Mouse (Mus musculus): ENCODE data around the gene Anapc11. TPM values are rescaled to one million over a fixed set of nuclear protein-coding genes. Genes with fewer than 3 reads are reported as not detected.

Gene Anapc11
- total and polyA plus RNA-seq, 2 experiments from 2014 or later: 58.4 to 193 TPM

DNA sequence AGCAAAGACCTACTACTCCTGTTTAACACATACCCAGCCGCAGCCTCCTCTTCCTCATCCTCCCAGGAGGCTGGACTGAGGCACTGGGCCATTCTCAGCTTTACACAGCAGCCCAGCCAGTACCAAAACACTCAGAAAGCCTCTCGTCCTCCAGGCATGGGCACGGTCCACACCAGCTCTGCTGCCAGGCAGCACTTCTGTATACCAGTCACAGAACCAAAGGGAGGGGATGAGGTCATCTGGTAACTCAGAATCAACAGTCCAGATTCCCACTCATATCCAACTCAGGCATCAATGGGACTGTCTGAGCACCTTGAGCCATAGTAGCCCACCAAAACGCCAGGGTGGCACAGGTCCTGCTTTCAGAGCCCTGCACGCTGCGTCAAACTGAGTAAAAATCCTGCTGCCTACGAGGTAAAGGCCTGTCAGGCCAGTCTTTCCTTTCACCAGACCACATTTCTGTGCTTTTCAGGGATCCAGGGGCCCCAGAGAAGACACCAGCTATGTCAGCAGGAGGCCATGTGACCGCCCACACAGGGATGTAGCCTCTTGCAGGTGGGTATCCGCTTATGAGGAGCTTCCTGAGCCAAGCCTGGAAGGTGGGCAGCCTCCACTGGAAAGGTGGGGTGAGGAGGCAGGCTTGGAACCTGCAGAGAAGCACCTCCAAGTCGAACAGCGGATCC, 28.7 kb downstream of the Anapc11 start:
- H3K4me3 ChIP-seq (ENCODE audit: low read depth, low read length): no peak overlapping the region
- no peak overlapping the region for H3K4me2 ChIP-seq (ENCODE audit: low read depth, low read length, poor library complexity, severe bottlenecking)
- H3K36me3 ChIP-seq (ENCODE audit: insufficient read depth, low read length): peaks cover 36% of the 10 kb centered on the region
- peaks cover 8% of the 10 kb centered on the region for H3K4me1 ChIP-seq (ENCODE audit: insufficient read depth, low read length)
- no peak overlapping the region for H3K9ac ChIP-seq (replicated peaks; ENCODE audit: low read length, poor library complexity, severe bottlenecking)
- H3K27me3 ChIP-seq (ENCODE audit: insufficient read depth, low read length): no peaks in the 10 kb centered on the region
- ATAC-seq (ENCODE audit: low FRiP score) (no peak), DNase-seq (ENCODE audit: low spot score) (no peak)
- WGBS: 87% methylated on average over 11 of the region's 11 CpGs
- no peaks in the 10 kb centered on the region for H3K9me3 ChIP-seq (ENCODE audit: low read length)
- TF ChIP-seq CTCF (IDR thresholded peaks at IDR 0.05): no peak
- no peak overlapping the region for H3K27ac ChIP-seq (ENCODE audit: low read depth, low read length)

GRCm38 (mm10) chr11:120627468-120628300, 29.5 kb downstream of the Anapc11 start:
- Histone ChIP-seq H3K4me1 (ENCODE audit: insufficient read depth, low read length) (peaks cover 8% of the 10 kb centered on the region), H3K4me3 (ENCODE audit: low read depth, low read length) (no peak overlapping the region), H3K36me3 (ENCODE audit: insufficient read depth, low read length) (peaks cover 33% of the 10 kb centered on the region), H3K27me3 (ENCODE audit: insufficient read depth, low read length) (no peaks in the 10 kb centered on the region), H3K27ac (ENCODE audit: low read depth, low read length) (no peak overlapping the region), H3K4me2 (ENCODE audit: low read depth, low read length, poor library complexity, severe bottlenecking) (no peak overlapping the region), H3K9ac (replicated peaks; ENCODE audit: low read length, poor library complexity, severe bottlenecking) (no peak overlapping the region), H3K9me3 (ENCODE audit: low read length) (no peaks in the 10 kb centered on the region)
- TF ChIP-seq CTCF (IDR thresholded peaks at IDR 0.05): no peak
- DNase-seq (ENCODE audit: low spot score): no peak
- no peak for ATAC-seq (ENCODE audit: low FRiP score)
- 82% methylated on average over 22 of the region's 22 CpGs for WGBS

GRCm38 (mm10) chr11:120628601-120629340, 30.6 kb downstream of the Anapc11 start:
- Histone ChIP-seq H3K36me3 (ENCODE audit: insufficient read depth, low read length) (peaks cover 25% of the 10 kb centered on the region), H3K4me3 (ENCODE audit: low read depth, low read length) (no peak overlapping the region), H3K27me3 (ENCODE audit: insufficient read depth, low read length) (no peaks in the 10 kb centered on the region), H3K4me2 (ENCODE audit: low read depth, low read length, poor library complexity, severe bottlenecking) (no peak overlapping the region), H3K27ac (ENCODE audit: low read depth, low read length) (no peak overlapping the region), H3K9ac (replicated peaks; ENCODE audit: low read length, poor library complexity, severe bottlenecking) (no peak overlapping the region), H3K9me3 (ENCODE audit: low read length) (no peaks in the 10 kb centered on the region), H3K4me1 (ENCODE audit: insufficient read depth, low read length) (peaks cover 8% of the 10 kb centered on the region)
- TF ChIP-seq CTCF (IDR thresholded peaks at IDR 0.05): no peak
- DNase-seq (ENCODE audit: low spot score): no peak
- no peak for ATAC-seq (ENCODE audit: low FRiP score)
- 94% methylated on average over 23 of the region's 23 CpGs for WGBS

GRCm38 (mm10) chr11:120629341-120629730, 31.1 kb downstream of the Anapc11 start:
- no peak overlapping the region for H3K4me2 ChIP-seq (ENCODE audit: low read depth, low read length, poor library complexity, severe bottlenecking)
- DNase-seq (ENCODE audit: low spot score) (no peak), ATAC-seq (ENCODE audit: low FRiP score) (no peak)
- no peak overlapping the region for H3K9ac ChIP-seq (replicated peaks; ENCODE audit: low read length, poor library complexity, severe bottlenecking)
- H3K4me1 ChIP-seq (ENCODE audit: insufficient read depth, low read length): peaks cover 8% of the 10 kb centered on the region
- no peaks in the 10 kb centered on the region for H3K9me3 ChIP-seq (ENCODE audit: low read length)
- 76% methylated on average over 23 of the region's 23 CpGs for WGBS
- H3K27me3 ChIP-seq (ENCODE audit: insufficient read depth, low read length): no peaks in the 10 kb centered on the region
- H3K36me3 ChIP-seq (ENCODE audit: insufficient read depth, low read length): peaks cover 25% of the 10 kb centered on the region
- TF ChIP-seq CTCF (IDR thresholded peaks at IDR 0.05): no peak
- no peak overlapping the region for H3K4me3 ChIP-seq (ENCODE audit: low read depth, low read length)
- no peak overlapping the region for H3K27ac ChIP-seq (ENCODE audit: low read depth, low read length)

DNA sequence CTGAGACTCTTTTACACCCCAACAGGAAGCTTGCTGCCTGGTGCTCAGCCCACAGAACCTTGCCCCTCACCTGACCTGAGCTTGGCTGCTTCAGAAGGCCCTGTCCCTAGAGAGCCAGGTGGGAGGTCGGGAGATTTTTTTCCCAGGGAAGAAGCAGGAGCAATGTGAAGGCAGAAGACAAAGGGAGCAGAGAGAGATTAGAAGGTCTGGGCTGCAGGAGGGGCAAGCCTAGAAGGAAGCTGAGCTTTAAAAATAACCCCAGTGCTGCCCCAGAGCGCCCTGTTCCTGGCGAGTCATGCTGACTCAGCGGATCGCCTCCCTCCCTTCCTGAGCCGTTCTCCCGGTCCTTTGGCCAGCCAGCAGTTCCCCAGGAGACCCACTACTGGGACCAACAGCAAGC, 31.7 kb downstream of the Anapc11 start:
- Histone ChIP-seq H3K27ac (ENCODE audit: low read depth, low read length) (no peak overlapping the region), H3K9me3 (ENCODE audit: low read length) (no peaks in the 10 kb centered on the region), H3K4me1 (ENCODE audit: insufficient read depth, low read length) (peaks cover 8% of the 10 kb centered on the region)

More for the DNA sequence above, 31.7 kb downstream of the Anapc11 start:
- no peaks in the 10 kb centered on the region for H3K27me3 ChIP-seq (ENCODE audit: insufficient read depth, low read length)
- TF ChIP-seq CTCF (IDR thresholded peaks at IDR 0.05): no peak
- DNase-seq (ENCODE audit: low spot score): no peak
- ATAC-seq (ENCODE audit: low FRiP score): no peak
- peaks cover 25% of the 10 kb centered on the region for H3K36me3 ChIP-seq (ENCODE audit: insufficient read depth, low read length)
- no peak overlapping the region for H3K4me3 ChIP-seq (ENCODE audit: low read depth, low read length)
- no peak overlapping the region for H3K9ac ChIP-seq (replicated peaks; ENCODE audit: low read length, poor library complexity, severe bottlenecking)
- WGBS: 32% methylated on average over 7 of the region's 7 CpGs
- H3K4me2 ChIP-seq (ENCODE audit: low read depth, low read length, poor library complexity, severe bottlenecking): no peak overlapping the region
